Mouse (Mus musculus) macrophage (primary cell): ENCODE measurements around the gene Far2. TPM values are rescaled to one million over a fixed set of nuclear protein-coding genes. Genes with fewer than 3 reads are reported as not detected.

Experiments used
- H3K27ac ChIP-seq: fragments of 350-480 bp; formaldehyde crosslinking; 2 replicates; pipeline ENCODE4 v1.9.0; 2021
- H3K36me3 ChIP-seq: fragments of 350-480 bp; formaldehyde crosslinking; 2 replicates; pipeline ENCODE4 v1.9.0; 2021; ENCODE audit errors: inconsistent target
- H3K4me3 ChIP-seq: fragments of 350-480 bp; formaldehyde crosslinking; 2 replicates; pipeline ENCODE4 v1.9.0; 2021; ENCODE audit errors: inconsistent target
- H3K79me2 ChIP-seq: fragments of 350-480 bp; formaldehyde crosslinking; 2 replicates; pipeline ENCODE4 v1.9.0; 2021; ENCODE audit errors: inconsistent target
- WGBS: methylation state at CpG from one replicate; pipeline ENCODE4 v1.1.7; 2026; ENCODE audit warnings: inconsistent platforms; ENCODE audit not compliant: missing documents; 5-methylcytosine and 5-hydroxymethylcytosine counted together
- polyA plus RNA-seq: library from polyadenylated mRNA; stranded (reverse); fragments of 250-400 nt; gene quantifications from 3 replicates; pipeline ENCODE4 v1.2.4, GENCODE M21; 2018; ENCODE audit warnings: inconsistent platforms
- total RNA-seq, 78 experiments: library from RNA; depleted of rRNA; stranded (reverse); fragments of 250-400 nt; gene quantifications; 1 replicate in 9 of 78; 2 replicates in 24 of 78; 3 replicates in 43 of 78; 4 replicates in 2 of 78; pipeline ENCODE4 v1.2.4; 2018; ENCODE audit warnings: inconsistent platforms in 56 of 78

The Far2 gene
- under 1 TPM in 1 of 26 experiments, not detected in 25; 0.19 TPM for total RNA-seq (2018; cell fraction: chromatin; rRNA removed)
- under 1 TPM in 15 of 26 experiments, not detected in 11; 0.03 to 0.11 (median 0.05) TPM for total RNA-seq (2018; cell fraction: cytosol; rRNA removed)
- not detected for total RNA-seq (2018; cell fraction: nucleus; rRNA removed)
- polyA plus RNA-seq, result 0.36 TPM in 1 of 3 replicates, not detected in the others

DNA sequence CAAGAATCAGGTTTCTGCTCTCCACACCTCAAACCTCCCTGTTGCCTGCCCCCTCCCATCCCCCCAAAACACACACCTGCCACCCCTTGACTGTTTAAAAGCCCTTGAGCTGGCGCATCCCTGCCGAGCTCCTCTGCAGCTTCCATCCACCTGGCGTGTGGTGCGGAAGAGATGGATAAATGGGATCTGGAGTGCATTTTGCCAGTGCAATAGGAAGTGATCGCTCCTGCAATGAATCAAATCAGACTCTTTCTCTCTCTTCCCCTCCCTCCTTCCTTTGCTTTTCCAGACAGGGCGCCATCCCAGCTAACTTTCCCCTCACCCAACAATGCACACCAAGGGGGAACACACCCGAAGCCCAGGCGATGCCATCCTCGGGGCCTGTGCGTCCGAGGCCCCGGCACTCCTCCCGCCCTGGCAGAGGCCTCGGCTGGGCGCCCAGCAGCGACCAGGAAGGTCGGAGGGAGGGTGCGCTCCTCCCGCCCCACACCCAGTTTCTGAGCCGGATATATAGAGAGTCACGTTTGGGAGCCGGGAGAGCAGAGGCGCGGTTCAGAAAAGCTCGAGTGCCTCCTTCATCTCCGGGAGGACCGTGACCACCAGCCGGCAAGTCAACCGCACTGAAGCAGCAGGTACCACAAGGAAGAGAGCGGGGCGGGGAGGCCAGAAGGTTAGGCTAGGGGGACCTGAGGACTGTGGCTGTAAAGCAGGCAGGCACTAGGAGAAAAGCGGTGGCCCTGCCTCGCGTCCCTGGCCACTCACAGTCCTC, at the start of gene Far2:
TSS of gene Far2 (plus strand) at position 379 of the 769 bp plus-strand sequence.
- WGBS, result 12% methylated on average over 34 of the region's 34 CpGs

DNA sequence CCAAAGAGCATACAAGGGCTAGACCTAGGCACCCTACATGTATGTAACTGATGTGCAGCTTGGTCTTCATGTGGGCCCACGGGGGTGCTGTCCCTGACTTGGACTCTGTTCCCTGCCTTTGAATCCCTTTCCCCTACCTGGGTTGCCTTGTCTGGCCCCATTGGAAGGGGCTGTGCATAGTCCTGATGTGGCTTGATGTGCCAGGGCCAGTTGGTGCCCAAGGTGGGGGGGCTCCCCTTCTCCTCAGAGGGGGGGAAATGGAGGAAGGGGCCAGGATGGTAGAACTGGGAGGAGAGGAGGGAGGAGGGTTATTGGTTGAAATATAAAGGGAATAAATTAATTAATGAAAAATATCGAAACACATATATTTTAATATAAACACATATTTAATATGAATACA, 46.6 kb upstream of the Far2 start:
- 80% methylated on average over 2 of the region's 2 CpGs for WGBS
- Histone ChIP-seq H3K27ac (no peak overlapping the region), H3K79me2 (no peaks in the 10 kb centered on the region), H3K4me3 (no peak overlapping the region), H3K36me3 (no peaks in the 10 kb centered on the region)

More for the DNA sequence above, at the start of gene Far2:
- H3K27ac ChIP-seq, result no peak within 1 kb of the TSS
- no peaks in the 10 kb centered on the region for H3K36me3 ChIP-seq
- no peaks in the 10 kb centered on the region for H3K79me2 ChIP-seq
- no peak within 1 kb of the TSS for H3K4me3 ChIP-seq

- WGBS, result 41% methylated on average over 3 of the region's 3 CpGs
- Histone ChIP-seq H3K4me3 (no peak overlapping the region), H3K36me3 (no peaks in the 10 kb centered on the region), H3K27ac (no peak overlapping the region), H3K79me2 (no peaks in the 10 kb centered on the region)
These were observed 46.0 kb upstream of the Far2 start for GRCm38 (mm10) chr6:148001071-148001470.

- no peak overlapping the region for H3K27ac ChIP-seq
- no peak overlapping the region for H3K4me3 ChIP-seq
- H3K36me3 ChIP-seq, result no peaks in the 10 kb centered on the region
- H3K79me2 ChIP-seq, result no peaks in the 10 kb centered on the region
- WGBS, result 77% methylated on average over 10 of the region's 11 CpGs
These were observed 40.8 kb upstream of the Far2 start for GRCm38 (mm10) chr6:148006118-148006837.

DNA sequence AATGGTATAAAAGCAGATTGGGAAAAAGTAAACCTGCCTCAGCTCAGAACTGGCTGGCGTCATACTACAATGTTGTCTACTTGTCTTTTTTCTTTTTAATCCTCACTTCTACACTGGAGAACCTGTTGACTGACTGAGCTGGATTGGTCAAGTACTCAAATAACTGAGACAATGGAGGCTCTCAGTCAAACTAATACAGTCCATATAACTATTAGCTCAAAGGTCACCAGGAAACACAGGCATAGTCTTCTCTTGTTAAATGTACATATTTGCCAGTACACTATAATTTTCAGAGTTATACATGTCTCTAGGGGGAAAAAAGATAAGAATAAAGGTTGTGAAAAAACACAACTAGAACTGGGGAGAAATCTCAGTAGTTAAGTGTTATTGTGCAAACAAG, 6.3 kb upstream of the Far2 start:
- Histone ChIP-seq H3K4me3 (no peak overlapping the region), H3K36me3 (no peaks in the 10 kb centered on the region), H3K27ac (no peak overlapping the region), H3K79me2 (no peaks in the 10 kb centered on the region)
- WGBS, result 100% methylated on average over 1 of the region's 1 CpGs

GRCm38 (mm10) chr6:148047650-148047988, 560 bp downstream of the Far2 start:
- no peak overlapping the region for H3K4me3 ChIP-seq
- no peak overlapping the region for H3K27ac ChIP-seq
- no peaks in the 10 kb centered on the region for H3K79me2 ChIP-seq
- H3K36me3 ChIP-seq, result no peaks in the 10 kb centered on the region

DNA sequence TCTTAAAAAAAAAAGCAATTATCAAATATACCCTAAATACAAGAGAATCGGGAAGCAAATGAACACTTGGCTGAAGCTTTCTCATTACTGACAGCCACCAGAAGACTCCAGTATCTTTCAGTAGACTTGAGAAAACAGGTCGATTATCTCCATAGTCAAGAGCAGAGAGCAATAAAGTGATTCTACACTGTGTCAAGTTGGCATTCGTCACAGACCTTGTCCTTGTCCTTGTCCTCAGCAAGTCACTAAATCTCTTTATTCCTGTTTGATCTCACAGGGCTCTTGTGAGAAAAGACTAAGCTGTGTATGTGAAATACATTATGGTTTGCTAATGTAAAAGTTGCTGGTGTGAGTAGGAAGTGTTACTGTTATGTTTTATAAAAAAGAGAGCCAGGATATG, 16.1 kb downstream of the Far2 start:
- no peak overlapping the region for H3K27ac ChIP-seq
- H3K79me2 ChIP-seq, result no peaks in the 10 kb centered on the region
- H3K36me3 ChIP-seq, result no peaks in the 10 kb centered on the region
- no peak overlapping the region for H3K4me3 ChIP-seq
- 91% methylated on average over 3 of the region's 3 CpGs for WGBS

DNA sequence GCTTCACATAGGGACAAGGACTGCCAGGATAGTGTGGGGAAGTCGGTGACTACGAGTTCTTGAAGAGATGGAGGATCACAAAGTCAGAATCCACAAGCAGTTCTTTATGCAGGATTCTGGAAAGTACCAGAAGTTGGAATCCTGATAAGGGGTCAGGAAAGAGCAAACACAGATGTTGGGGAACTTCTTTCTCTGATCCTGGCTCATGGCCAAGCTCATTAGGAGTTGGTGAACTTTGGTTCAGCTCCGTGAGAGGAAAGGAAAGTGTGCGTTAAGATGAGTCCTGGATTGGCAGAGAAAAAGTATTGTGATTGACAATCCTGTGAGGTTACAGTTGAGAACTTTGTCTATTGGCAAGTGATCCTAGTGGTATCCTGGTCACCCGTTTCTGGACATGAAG, 19.2 kb downstream of the Far2 start:
- 60% methylated on average over 5 of the region's 5 CpGs for WGBS
- H3K4me3 ChIP-seq, result no peak overlapping the region
- H3K79me2 ChIP-seq, result no peaks in the 10 kb centered on the region
- no peaks in the 10 kb centered on the region for H3K36me3 ChIP-seq
- H3K27ac ChIP-seq, result no peak overlapping the region

DNA sequence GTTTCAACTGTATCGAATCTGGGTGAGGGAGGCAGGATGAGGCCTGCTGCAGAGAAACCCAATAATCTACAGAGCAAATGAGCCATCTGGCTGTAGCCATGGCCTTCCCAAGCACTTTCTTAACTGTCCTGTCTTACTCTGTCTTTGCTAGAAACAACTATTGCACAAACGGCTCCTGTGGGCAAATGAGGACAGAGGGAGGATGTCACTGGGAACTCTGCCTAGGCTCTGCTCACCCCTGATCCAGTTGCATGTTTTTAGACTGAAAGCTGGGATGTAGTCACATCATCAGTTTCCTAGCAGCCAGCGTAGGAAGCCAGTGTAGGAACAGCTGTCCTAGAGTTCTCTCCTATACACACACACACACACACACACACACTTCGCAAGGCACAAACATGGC, 21.7 kb downstream of the Far2 start:
- H3K36me3 ChIP-seq, result no peaks in the 10 kb centered on the region
- no peaks in the 10 kb centered on the region for H3K79me2 ChIP-seq
- H3K27ac ChIP-seq, result no peak overlapping the region
- H3K4me3 ChIP-seq, result no peak overlapping the region
- WGBS, result 96% methylated on average over 4 of the region's 4 CpGs

DNA sequence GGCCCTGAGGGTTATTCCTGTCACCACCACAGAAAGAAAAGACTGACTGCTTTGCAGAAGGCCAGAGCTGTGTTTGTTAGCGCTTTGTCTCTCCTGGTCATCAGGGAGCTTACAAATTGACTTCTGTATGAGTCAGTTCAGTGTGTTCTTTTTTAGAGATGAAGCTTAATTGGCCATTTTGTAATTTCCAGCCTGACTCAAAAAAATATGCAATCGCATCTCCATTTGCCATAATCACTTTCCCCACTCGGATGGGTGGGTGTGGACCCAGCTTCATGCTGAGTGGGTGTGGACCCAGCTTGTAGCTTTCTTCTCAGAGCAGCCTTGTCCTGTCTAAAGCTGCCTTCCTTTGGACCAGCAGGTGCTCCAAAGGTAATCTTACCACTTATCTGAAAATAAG, 26.5 kb downstream of the Far2 start:
- WGBS, result 81% methylated on average over 3 of the region's 3 CpGs
- Histone ChIP-seq H3K36me3 (no peaks in the 10 kb centered on the region), H3K79me2 (no peaks in the 10 kb centered on the region), H3K4me3 (no peak overlapping the region), H3K27ac (no peak overlapping the region)

DNA sequence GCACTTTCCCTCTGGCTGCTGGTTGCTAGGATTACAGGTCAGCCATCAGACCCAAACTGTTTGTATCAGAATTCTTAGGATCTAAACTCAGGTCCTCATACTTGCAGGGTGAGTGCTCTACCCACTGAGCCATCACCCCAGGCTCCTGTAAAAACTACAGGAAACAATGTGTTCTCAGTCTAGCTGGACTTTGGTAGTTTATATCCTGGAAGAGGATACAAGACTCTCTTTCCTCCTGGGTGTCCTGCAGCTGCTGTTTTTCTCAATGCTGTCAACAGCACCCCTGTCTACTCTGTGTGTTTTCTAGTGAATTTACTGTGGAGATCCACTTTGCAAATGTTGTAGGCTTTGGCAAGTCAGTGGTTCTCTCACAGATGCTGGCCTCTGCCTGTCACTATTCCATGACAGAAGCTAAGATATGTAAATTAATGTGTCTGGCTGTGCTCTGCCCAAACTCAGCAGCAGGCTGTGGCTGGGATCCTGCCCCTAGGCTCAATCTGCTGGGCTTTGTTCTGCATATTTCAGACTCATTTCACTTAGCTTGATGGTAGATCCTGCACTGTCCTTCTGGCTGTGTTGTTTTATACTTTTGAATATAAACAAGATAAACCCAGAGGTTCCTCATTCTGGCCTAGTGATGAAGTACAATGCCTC, 27.3 kb downstream of the Far2 start:
- Histone ChIP-seq H3K4me3 (no peak overlapping the region), H3K36me3 (no peaks in the 10 kb centered on the region), H3K79me2 (no peaks in the 10 kb centered on the region), H3K27ac (no peak overlapping the region)

- 95% methylated on average over 2 of the region's 2 CpGs for WGBS
- Histone ChIP-seq H3K4me3 (no peak overlapping the region), H3K36me3 (no peaks in the 10 kb centered on the region), H3K27ac (no peak overlapping the region), H3K79me2 (no peaks in the 10 kb centered on the region)
These were observed 36.8 kb downstream of the Far2 start for GRCm38 (mm10) chr6:148083864-148084263.

- WGBS, result 96% methylated on average over 2 of the region's 2 CpGs
- no peaks in the 10 kb centered on the region for H3K36me3 ChIP-seq
- no peak overlapping the region for H3K27ac ChIP-seq
- H3K4me3 ChIP-seq, result no peak overlapping the region
- H3K79me2 ChIP-seq, result no peaks in the 10 kb centered on the region
These were observed 37.3 kb downstream of the Far2 start for GRCm38 (mm10) chr6:148084403-148084802.

GRCm38 (mm10) chr6:148097039-148097438, 50.0 kb downstream of the Far2 start:
- Histone ChIP-seq H3K4me3 (no peak overlapping the region), H3K79me2 (no peaks in the 10 kb centered on the region), H3K36me3 (no peaks in the 10 kb centered on the region), H3K27ac (no peak overlapping the region)
- 88% methylated on average over 3 of the region's 3 CpGs for WGBS

GRCm38 (mm10) chr6:148101977-148102376, 54.9 kb downstream of the Far2 start:
- H3K27ac ChIP-seq, result no peak overlapping the region
- 63% methylated on average over 3 of the region's 3 CpGs for WGBS

More at GRCm38 (mm10) chr6:148101977-148102376, 54.9 kb downstream of the Far2 start:
- H3K79me2 ChIP-seq, result no peaks in the 10 kb centered on the region
- no peaks in the 10 kb centered on the region for H3K36me3 ChIP-seq
- H3K4me3 ChIP-seq, result no peak overlapping the region
